Mouse (Mus musculus): ENCODE data around the gene Gm8369. TPM values are rescaled to one million over a fixed set of nuclear protein-coding genes. Genes with fewer than 3 reads are reported as not detected.
"Not testable (repeated sequence)": the region's sequence is repeated elsewhere in the genome, so short reads cannot be mapped to it uniquely, and the experiment has no call there.

Gm8369 gene
- polyA plus RNA-seq, 1 experiment from 2014 or later: 2.0 TPM

DNA sequence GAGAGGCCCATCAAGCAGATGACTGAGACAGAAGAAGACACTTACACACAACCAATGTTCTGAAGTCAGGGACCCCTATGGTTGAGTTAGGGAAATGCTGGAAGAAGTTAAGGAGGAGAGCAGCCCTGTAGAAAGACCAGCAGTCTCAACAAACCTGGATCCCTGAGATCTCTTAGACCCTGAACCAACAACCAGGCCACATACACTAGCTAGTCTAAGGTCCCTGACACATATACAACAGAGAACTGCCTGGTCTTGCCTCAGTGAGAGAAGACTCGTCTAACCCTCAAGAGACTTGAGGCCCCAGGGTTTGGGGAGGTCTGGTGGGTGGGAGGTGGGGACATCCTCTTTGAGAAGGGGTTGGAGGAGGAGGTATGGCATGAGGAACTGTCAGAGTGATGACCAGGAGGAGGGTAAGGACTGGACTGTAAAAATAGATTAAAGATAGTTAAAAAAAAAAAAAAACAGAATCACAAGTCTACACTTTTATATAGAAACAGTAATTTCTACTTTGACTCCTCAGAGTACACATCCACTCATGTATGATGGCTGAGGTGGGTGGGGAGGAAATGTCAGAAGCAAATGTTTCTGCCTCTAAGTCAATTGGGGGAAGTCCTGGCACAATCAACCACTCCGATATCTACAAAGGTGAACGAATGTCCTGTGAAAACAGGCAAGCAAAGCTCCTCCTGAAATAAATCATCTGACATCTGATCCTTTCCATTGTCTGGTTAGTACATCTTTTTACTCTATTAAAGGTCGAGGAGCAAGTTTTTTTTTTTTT, 5.9 kb downstream of the Gm8369 start:
- 93% methylated on average over 4 of the region's 4 CpGs for WGBS (ENCODE audit: missing documents)

DNA sequence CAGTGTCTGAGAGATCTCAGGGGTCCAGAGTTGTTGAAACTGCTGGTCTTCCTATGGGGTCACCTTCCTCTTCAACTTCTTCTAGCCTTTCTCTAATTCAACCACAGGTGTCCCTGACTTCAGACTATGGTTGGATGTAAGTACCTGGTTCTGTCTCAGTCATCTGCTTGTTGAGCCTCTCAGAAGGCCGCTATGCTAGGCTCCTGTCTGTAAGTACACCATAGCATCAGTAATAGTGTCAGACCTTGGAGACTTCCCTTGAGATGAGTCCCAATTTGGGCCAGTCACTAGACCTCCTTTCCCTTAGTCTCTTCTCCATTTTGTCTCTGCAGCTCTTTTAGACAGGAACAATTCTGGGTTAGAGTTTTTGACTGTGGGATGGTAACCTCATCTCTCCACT, 6.9 kb downstream of the Gm8369 start:
- H3K36me3 ChIP-seq (ENCODE audit: inconsistent target): no peaks in the 10 kb centered on the region
- H3K79me2 ChIP-seq (ENCODE audit: inconsistent target): no peaks in the 10 kb centered on the region
- H3K4me3 ChIP-seq (ENCODE audit: inconsistent target): no peak overlapping the region
- WGBS (ENCODE audit: missing documents): 89% methylated on average over 1 of the region's 1 CpGs
- H3K27ac ChIP-seq: no peak overlapping the region

More for the DNA sequence above, 5.9 kb downstream of the Gm8369 start:
- Histone ChIP-seq H3K27ac (no peak overlapping the region), H3K79me2 (ENCODE audit: inconsistent target) (no peaks in the 10 kb centered on the region), H3K4me3 (ENCODE audit: inconsistent target) (no peak overlapping the region), H3K36me3 (ENCODE audit: inconsistent target) (no peaks in the 10 kb centered on the region)

DNA sequence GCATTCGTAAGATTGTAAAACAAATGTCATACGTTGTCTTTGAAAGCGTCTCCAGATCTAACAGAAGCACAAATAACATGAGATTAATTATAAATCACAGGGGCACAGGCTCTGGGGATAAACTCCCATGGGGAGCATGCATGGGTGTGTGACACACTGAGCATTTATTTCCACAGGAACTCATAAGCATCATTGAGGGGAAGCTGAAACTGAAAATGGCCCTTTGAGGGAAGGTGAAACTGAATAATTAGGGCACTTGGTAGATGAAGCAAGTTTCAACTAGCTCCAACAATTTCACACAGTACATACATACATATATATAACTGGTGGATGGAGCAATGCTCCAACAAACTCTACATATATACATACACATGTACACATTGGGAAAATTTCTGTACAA, 8.8 kb downstream of the Gm8369 start:
- WGBS (ENCODE audit: missing documents): 96% methylated on average over 3 of the region's 3 CpGs
- H3K79me2 ChIP-seq (ENCODE audit: inconsistent target): no peaks in the 10 kb centered on the region
- no peak overlapping the region for H3K4me3 ChIP-seq (ENCODE audit: inconsistent target)
- peak overlapping the region; percentile 1; the same call in 1 of the 2 replicates for H3K27ac ChIP-seq
- no peaks in the 10 kb centered on the region for H3K36me3 ChIP-seq (ENCODE audit: inconsistent target)

DNA sequence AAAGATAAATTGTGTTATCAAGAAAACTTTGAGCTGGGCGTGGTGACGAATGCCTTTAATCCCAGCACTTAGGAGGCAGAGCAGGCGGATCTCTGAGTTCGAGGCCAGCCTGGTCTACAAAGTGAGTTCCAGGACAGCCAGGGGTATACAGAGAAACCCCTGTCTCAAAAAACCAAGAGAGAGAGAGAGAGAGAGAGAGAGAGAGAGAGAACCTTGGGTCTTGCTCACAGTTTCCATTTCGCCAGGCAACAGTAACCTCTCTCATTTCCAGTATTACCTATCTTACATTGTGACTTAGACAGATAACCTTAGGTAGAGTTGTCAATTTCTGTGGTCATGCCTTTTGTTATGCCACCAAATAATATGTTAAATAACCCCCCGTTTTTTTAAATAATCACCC, 10.6 kb downstream of the Gm8369 start:
- Histone ChIP-seq H3K27ac (no peak overlapping the region), H3K36me3 (ENCODE audit: inconsistent target) (no peaks in the 10 kb centered on the region), H3K79me2 (ENCODE audit: inconsistent target) (no peaks in the 10 kb centered on the region), H3K4me3 (ENCODE audit: inconsistent target) (no peak overlapping the region)
- WGBS (ENCODE audit: missing documents): 100% methylated on average over 6 of the region's 6 CpGs

DNA sequence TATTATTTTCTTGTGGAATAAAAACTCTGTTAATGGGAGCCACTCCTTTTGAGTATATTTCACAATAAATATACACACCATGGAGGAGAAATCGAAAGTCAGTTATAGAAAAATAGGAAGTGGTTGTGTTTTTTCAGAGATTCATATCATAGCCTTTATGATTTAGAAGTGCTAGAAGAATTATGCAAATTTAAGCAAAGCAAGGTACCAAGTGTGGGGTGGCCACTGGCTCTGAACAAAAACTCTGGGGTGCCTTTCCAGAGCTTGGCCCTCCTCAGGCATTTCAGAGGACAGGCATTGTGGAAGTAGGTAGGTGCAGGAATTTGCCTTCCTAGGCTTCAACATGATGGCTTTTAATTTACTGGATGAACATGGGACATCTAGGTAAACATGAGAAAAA, 11.6 kb downstream of the Gm8369 start:
- H3K36me3 ChIP-seq (ENCODE audit: inconsistent target); H3K79me2 ChIP-seq (ENCODE audit: inconsistent target); H3K4me3 ChIP-seq (ENCODE audit: inconsistent target): not testable (repeated sequence)
- H3K27ac ChIP-seq: peak overlapping the region; percentile 39
- 0% methylated on average over 1 of the region's 1 CpGs for WGBS (ENCODE audit: missing documents)

DNA sequence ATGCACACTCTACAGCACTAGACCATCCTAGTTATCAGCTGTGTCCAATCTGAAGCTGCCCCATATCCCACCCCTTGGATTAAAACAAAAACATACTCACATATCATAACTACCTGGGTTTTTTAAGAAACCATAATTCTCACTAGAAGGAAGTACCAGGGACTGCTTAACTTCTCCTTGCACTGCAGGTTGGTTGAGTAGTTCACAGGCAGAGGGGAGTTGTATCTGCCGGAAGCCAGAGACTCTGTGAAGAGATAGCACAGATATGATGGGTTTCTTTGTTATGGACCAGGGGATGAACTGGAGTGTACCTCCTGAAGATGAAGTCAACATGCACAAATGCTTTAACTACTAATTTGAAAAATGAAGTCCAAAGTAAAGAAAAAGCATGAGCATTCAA, 15.1 kb downstream of the Gm8369 start:
- H3K27ac ChIP-seq: no peak overlapping the region
- H3K79me2 ChIP-seq (ENCODE audit: inconsistent target): no peaks in the 10 kb centered on the region
- H3K4me3 ChIP-seq (ENCODE audit: inconsistent target): no peak overlapping the region
- H3K36me3 ChIP-seq (ENCODE audit: inconsistent target): no peaks in the 10 kb centered on the region
- WGBS (ENCODE audit: missing documents): 86% methylated on average over 1 of the region's 1 CpGs

DNA sequence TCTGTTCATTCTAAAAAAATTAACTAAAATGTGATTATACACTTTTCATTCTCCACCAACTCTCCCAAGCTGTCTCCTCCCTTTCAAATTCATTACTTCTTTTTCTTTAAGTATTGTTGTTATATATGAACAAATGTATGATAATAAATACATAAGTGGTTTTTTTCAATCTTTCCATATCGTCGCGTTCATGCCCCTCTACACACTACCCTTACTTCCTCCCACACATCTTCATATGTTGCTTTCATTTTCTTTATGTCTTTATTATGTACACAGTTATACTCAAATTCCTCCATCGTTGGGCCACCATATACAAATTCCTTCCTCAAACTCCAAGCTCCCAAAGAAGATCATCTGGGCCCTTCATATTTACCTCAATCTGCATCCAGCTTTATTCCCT, 15.6 kb downstream of the Gm8369 start:
- WGBS (ENCODE audit: missing documents): 71% methylated on average over 4 of the region's 4 CpGs
- Histone ChIP-seq H3K27ac (no peak overlapping the region), H3K36me3 (ENCODE audit: inconsistent target) (no peaks in the 10 kb centered on the region), H3K4me3 (ENCODE audit: inconsistent target) (no peak overlapping the region), H3K79me2 (ENCODE audit: inconsistent target) (no peaks in the 10 kb centered on the region)

DNA sequence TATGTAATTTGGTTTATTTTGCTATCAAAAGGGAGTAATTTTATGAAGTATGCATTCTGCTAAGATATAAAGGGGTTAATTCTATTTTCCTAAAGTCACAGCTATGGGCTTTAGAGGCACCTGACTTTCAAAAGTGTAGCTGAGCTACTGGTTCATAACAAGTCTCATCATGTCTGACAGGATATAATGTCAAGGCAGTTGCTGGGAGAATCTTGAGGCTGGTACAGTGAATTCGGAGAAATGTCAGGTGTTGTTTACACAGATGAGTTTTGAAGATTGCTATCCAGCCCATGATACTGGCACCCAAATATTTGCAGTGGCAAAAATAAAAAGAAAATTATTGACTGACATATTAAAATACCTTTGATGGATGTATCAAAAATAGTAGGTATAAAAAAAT, 19.1 kb downstream of the Gm8369 start:
- no peak overlapping the region for H3K27ac ChIP-seq
- peaks cover 7% of the 10 kb centered on the region; the same call in 1 of the 2 replicates for H3K36me3 ChIP-seq (ENCODE audit: inconsistent target)
- WGBS (ENCODE audit: missing documents): 90% methylated on average over 1 of the region's 1 CpGs
- no peak overlapping the region for H3K4me3 ChIP-seq (ENCODE audit: inconsistent target)
- H3K79me2 ChIP-seq (ENCODE audit: inconsistent target): no peaks in the 10 kb centered on the region

DNA sequence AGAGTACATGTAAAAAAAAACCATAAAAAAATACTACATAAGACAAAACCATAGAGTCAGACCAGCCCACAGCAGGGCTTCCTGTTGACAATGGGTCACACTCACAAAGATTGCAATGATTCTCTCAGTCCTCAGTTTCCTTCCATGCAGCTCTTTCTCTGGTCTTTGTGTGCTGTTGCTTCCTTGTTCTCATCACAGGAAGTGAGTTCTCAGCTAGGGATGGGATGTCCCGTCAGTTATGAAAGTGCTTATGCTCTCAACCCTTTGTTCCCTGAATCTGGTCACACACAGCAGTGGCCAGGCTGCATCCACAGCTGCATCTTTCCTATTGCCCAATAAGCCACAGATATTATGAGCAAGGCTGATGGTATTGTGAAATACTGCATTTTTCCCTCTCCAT, 27.7 kb downstream of the Gm8369 start:
- Histone ChIP-seq H3K36me3 (ENCODE audit: inconsistent target) (no peaks in the 10 kb centered on the region), H3K4me3 (ENCODE audit: inconsistent target) (no peak overlapping the region; the same call in 1 of the 2 replicates), H3K79me2 (ENCODE audit: inconsistent target) (peaks cover 24% of the 10 kb centered on the region; the same call in 1 of the 2 replicates), H3K27ac (peak overlapping the region; percentile 90)
- 0% methylated on average over 1 of the region's 1 CpGs for WGBS (ENCODE audit: missing documents)

DNA sequence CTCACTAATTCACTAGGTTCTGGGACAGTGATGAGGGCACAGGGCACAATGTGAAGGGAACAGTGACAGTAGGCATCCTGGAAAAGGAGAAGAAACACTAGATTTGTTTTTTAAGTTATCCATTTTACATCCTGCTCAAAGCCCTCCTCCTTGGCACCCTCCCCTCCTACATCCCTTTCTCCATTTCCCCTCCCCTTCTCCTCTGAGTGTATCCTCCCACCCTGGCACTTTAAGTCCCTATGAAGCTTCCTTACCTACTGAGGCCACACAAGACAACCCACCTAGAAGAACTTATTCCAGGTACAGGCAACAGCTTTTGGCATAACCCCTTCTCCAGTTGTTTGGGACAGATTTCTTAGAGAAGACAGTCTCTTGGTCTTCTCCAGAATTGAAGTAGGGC, 30.5 kb downstream of the Gm8369 start, which contains the start of gene Ms4a6b:
Ms4a6b (plus strand) TSS at position 267 of the 400 bp plus-strand sequence.
- H3K36me3 ChIP-seq (ENCODE audit: inconsistent target): peaks cover 7% of the 10 kb centered on the region; the same call in 1 of the 2 replicates
- H3K4me3 ChIP-seq (ENCODE audit: inconsistent target): no peak within 1 kb of the TSS
- peak within 1 kb of the TSS; percentile 92 for H3K27ac ChIP-seq
- peaks cover 46% of the 10 kb centered on the region for H3K79me2 ChIP-seq (ENCODE audit: inconsistent target)

DNA sequence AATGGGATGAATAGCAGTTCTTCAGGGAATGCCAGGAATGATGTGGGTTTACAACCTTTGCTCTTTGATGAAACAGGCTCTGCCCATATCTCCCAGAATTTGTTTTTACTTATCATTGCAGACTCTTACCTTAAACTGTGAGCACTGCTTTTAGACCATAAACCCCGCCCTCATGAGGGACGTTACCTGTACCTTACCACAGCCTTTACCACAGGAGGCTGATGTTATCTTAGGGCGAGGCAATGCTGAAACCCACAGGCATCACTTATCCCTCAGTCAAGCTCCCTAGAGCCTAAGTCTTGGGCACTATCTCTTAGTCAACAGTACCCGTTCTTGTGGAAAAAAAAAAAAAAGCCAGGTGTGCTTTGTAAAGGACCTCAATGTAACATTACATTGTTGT, 31.1 kb downstream of the Gm8369 start:
- H3K4me3 ChIP-seq (ENCODE audit: inconsistent target): no peak overlapping the region
- H3K27ac ChIP-seq: peak overlapping the region; percentile 92
- H3K79me2 ChIP-seq (ENCODE audit: inconsistent target): peaks cover 46% of the 10 kb centered on the region
- 45% methylated on average over 4 of the region's 4 CpGs for WGBS (ENCODE audit: missing documents)
- H3K36me3 ChIP-seq (ENCODE audit: inconsistent target): peaks cover 11% of the 10 kb centered on the region; the same call in 1 of the 2 replicates

DNA sequence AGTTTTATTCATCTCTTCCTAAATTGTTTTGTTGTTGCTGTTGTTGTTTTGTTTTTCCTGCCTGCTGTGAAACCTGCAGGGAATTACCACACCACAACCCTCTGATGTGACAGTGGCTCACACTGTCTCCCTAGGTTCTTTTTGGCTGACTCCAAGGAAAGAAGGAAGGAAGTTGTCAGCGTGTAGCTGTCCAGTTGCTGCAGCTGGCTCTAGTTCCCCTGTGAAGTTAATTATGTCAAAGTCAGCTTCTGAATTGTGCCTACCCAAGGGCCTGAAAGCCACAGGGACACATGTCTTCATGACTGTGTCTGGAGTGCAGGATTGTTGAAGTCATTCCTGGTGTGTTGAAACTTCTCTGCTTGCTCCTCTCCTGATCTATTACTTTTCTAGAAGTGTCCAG, 31.6 kb downstream of the Gm8369 start:
- Histone ChIP-seq H3K36me3 (ENCODE audit: inconsistent target) (peaks cover 11% of the 10 kb centered on the region; the same call in 1 of the 2 replicates), H3K79me2 (ENCODE audit: inconsistent target) (peaks cover 46% of the 10 kb centered on the region), H3K27ac (peak overlapping the region; percentile 92)
- 0% methylated on average over 1 of the region's 1 CpGs for WGBS (ENCODE audit: missing documents)
- H3K4me3 ChIP-seq (ENCODE audit: inconsistent target): not testable (repeated sequence)

DNA sequence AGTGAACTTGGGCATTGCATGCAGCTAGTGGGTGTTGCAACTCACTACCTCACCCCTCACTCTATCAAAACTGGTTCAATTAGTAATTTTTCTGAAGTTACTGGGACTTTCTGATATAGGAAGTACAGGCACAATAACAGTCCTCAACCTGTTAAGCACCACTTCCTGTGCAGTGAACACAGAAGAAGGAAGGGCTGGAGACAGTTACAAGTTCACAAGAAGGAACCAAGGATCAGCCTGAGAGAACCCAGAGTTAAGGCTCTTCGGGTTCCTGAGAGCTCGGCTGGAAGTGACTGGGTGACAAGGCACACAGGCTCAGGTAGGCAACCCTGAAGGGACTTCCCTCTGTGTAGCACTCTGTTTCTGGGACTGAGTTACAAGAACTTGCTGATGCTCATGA, 32.6 kb downstream of the Gm8369 start:
- peak overlapping the region; percentile 92 for H3K27ac ChIP-seq
- H3K4me3 ChIP-seq (ENCODE audit: inconsistent target): peak overlapping the region; percentile 45
- 0% methylated on average over 2 of the region's 2 CpGs for WGBS (ENCODE audit: missing documents)

DNA sequence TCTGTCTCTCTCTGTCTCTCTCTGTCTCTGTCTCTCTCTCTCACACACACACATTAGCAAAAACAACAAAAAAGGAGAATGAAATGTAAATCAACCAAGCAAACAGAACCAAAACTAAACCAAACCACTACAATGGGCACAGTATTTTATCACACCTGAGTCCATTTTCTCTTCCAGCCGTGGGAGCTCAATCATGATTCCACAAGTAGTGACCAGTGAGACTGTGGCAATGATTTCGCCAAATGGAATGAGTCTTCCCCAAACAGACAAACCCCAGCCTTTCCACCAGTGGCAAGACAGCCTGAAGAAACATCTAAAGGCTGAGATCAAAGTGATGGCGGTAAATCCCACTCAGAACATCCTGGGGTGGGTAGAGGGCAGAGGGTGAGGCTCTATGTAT, 34.4 kb downstream of the Gm8369 start:
- H3K79me2 ChIP-seq (ENCODE audit: inconsistent target): peaks cover 57% of the 10 kb centered on the region
- no peak overlapping the region for H3K27ac ChIP-seq
- H3K36me3 ChIP-seq (ENCODE audit: inconsistent target): peaks cover 31% of the 10 kb centered on the region
- 81% methylated on average over 2 of the region's 3 CpGs for WGBS (ENCODE audit: missing documents)
- no peak overlapping the region for H3K4me3 ChIP-seq (ENCODE audit: inconsistent target)

More for the DNA sequence above, 32.6 kb downstream of the Gm8369 start:
- Histone ChIP-seq H3K79me2 (ENCODE audit: inconsistent target) (peaks cover 53% of the 10 kb centered on the region), H3K36me3 (ENCODE audit: inconsistent target) (peaks cover 15% of the 10 kb centered on the region; the same call in 1 of the 2 replicates)

DNA sequence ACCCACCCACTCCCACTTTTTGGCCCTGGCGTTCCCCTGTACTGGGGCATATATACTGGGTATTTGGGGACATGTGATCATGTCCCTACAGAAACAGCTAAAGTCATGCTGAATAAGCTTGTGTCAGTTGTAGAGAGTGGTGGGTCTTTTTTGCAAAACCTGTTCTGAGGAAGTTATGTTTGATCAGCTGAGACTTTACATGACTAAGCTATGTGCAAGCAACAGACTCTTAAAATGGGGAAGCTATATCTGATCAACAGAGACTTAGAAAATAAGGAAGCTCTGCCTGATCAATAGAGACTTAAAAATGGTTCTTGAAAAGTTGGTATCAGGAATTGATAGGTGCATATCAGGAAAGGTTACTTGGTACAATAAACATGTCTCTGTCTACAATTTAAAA, 47.7 kb downstream of the Gm8369 start:
- H3K27ac ChIP-seq: peak overlapping the region; percentile 25
- no peaks in the 10 kb centered on the region for H3K79me2 ChIP-seq (ENCODE audit: inconsistent target)
- H3K4me3 ChIP-seq (ENCODE audit: inconsistent target): no peak overlapping the region
- H3K36me3 ChIP-seq (ENCODE audit: inconsistent target): peaks cover 6% of the 10 kb centered on the region; the same call in 1 of the 2 replicates
- WGBS (ENCODE audit: missing documents): 100% methylated on average over 1 of the region's 1 CpGs

Measured in macrophage (primary cell).